In genomic region chr10:12909179-12909578, GRCm38 (mm10) we compare ENCODE assay signal across 21 mouse cellular contexts.
"Had no signal": no experiment of that assay in that cellular context is flagged by ENCODE, and none has a peak within 500 bp of the region (broad histone marks: within the 10 kb centered on the region; RNA-seq: fewer than 3 reads in every experiment).

No protein-coding gene starts in this region.

- H3K4me2 ChIP-seq: lung, embryonic 15.5 days; midbrain, embryonic 12.5 days; neural tube, embryonic 13.5 days; neural tube, embryonic 15.5 days had no signal

- DNase-seq: liver, postnatal 0 days; lung, adult 2 months; lung, postnatal 14 days; lung, postnatal 36 days; midbrain, embryonic 14.5 days; retina, postnatal 1 day; right cerebral cortex, adult 18-20 months; right cerebral cortex, postnatal 25 days; right cerebral cortex, postnatal 4 days; spleen, adult 18-20 months; thymus, adult 2 months; thymus, postnatal 25 days; thymus, postnatal 4 days had no signal

- H3K27ac ChIP-seq: lung, embryonic 15.5 days; midbrain, embryonic 10.5 days; midbrain, embryonic 12.5 days; neural tube, embryonic 13.5 days; neural tube, embryonic 15.5 days had no signal

- H3K4me1 ChIP-seq: midbrain, embryonic 12.5 days; neural tube, embryonic 13.5 days; neural tube, embryonic 15.5 days had no signal

- H3K9me3 ChIP-seq: lung, embryonic 15.5 days; midbrain, embryonic 10.5 days; midbrain, embryonic 12.5 days; neural tube, embryonic 13.5 days; neural tube, embryonic 15.5 days had no signal

- H3K4me3 ChIP-seq: lung, embryonic 15.5 days; midbrain, embryonic 10.5 days; midbrain, embryonic 12.5 days; myocyte; neural tube, embryonic 13.5 days; neural tube, embryonic 15.5 days had no signal

- ATAC-seq: liver, postnatal 0 days; lung, postnatal 0 days; midbrain, embryonic 16.5 days had no signal

- H3K9ac ChIP-seq: liver, postnatal 0 days; lung, embryonic 15.5 days; midbrain, embryonic 12.5 days; neural tube, embryonic 13.5 days; neural tube, embryonic 15.5 days had no signal

- H3K27me3 ChIP-seq: lung, embryonic 15.5 days; midbrain, embryonic 12.5 days; neural tube, embryonic 13.5 days; neural tube, embryonic 15.5 days had no signal

- H3K36me3 ChIP-seq: lung, embryonic 15.5 days; midbrain, embryonic 10.5 days; midbrain, embryonic 12.5 days; neural tube, embryonic 13.5 days; neural tube, embryonic 15.5 days had no signal
